Mouse (Mus musculus): Measurements from ENCODE around the gene Creg2. TPM values are rescaled to one million over a fixed set of nuclear protein-coding genes. Genes with fewer than 3 reads are reported as not detected.

Creg2 gene
- polyA plus RNA-seq, 1 experiment, result 0.10 TPM

Other genes starting within 250 kb of the Creg2 start
- 8.0 and 13.5 TPM in 2 replicates for gene Tbc1d8, start 172.7 kb downstream of the Creg2 start, polyA plus RNA-seq (2012; rRNA removed)
- 10.7 and 12.6 TPM in 2 replicates for gene Cnot11, start 116.5 kb downstream of the Creg2 start, polyA plus RNA-seq (2012; rRNA removed)
- 17.9 and 20.4 TPM in 2 replicates for gene Rnf149, start 74.1 kb downstream of the Creg2 start, polyA plus RNA-seq (2012; rRNA removed)
- gene Rfx8, start 69.5 kb upstream of the Creg2 start, polyA plus RNA-seq (2012; rRNA removed), result not detected in 2 replicates
- not detected in 2 replicates for gene Gm3646, start 153.9 kb upstream of the Creg2 start, polyA plus RNA-seq (2012; rRNA removed)
- gene Map4k4, start 249.4 kb upstream of the Creg2 start, polyA plus RNA-seq (2012; rRNA removed), result 21.2 and 39.3 TPM in 2 replicates